Mouse (Mus musculus) R1 (cell line): Measurements from ENCODE around the gene Cnksr3.

Experiments
- DNase-seq: peaks from one replicate; pipeline ENCODE4 v3.0.0-alpha.2; 2018; ENCODE audit warnings: low read depth, low spot score

The Cnksr3 gene

GRCm38 (mm10) chr10:7211696-7212482, at the start of gene Cnksr3:
TSS of gene Cnksr3 (minus strand) at chr10:7212237.
- peak; percentile 94 for DNase-seq

- DNase-seq: no peak
These were observed 48.4 kb upstream of the Cnksr3 start for GRCm38 (mm10) chr10:7260166-7261108.

GRCm38 (mm10) chr10:7258607-7259006, 46.6 kb upstream of the Cnksr3 start:
- DNase-seq: no peak

DNA sequence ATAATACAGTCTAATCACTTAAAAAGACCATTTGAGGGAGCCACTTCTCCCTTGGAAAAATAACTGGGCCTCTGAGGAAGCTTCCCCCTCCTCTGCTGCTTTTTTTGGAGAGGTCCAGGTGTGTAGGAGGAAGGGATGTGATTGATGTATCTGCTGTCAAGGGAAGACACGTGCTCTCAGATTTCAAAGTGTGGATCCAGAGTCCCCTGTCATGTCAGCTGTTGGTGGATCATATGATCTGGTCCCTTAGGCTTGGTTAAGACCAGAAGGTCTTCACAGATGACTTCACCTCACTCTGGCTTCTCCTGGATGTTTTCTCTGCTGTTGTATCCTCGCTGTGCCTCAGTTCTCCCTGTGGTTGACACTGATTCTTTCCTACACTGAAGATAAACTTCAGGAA, 38.4 kb upstream of the Cnksr3 start:
- DNase-seq: no peak

- DNase-seq: peak; percentile 5
These were observed 22.6 kb upstream of the Cnksr3 start for GRCm38 (mm10) chr10:7234601-7235000.

DNA sequence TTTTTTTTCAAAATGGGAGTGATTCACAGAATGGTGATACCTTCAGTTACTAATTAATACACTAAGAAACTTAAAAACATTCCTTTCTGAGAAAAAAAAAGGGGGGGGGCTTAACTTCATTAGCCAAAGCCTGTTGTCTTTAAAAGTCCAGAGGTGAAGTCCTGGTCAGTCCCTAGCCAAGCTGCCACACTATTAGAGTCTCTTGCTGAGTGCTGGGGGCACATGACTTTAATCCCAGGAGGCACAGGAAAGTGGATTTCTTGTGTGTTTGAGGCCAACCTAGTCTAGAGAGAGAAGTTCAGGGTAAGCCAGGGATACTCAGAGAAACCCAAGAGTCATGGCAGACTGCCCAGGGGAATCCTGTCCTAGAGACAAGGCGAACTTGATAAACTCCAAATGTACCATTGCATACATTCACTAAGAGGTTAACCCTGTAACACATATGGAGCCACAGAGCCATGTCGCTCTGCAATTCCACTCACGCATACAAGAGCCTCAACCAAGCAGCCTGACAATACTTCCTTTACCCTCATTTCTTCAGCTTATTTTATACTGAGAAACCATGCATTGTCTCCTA, 5.6 kb upstream of the Cnksr3 start:
- DNase-seq: no peak

- DNase-seq: no peak
These were observed 2.7 kb upstream of the Cnksr3 start for GRCm38 (mm10) chr10:7214718-7215117.

DNA sequence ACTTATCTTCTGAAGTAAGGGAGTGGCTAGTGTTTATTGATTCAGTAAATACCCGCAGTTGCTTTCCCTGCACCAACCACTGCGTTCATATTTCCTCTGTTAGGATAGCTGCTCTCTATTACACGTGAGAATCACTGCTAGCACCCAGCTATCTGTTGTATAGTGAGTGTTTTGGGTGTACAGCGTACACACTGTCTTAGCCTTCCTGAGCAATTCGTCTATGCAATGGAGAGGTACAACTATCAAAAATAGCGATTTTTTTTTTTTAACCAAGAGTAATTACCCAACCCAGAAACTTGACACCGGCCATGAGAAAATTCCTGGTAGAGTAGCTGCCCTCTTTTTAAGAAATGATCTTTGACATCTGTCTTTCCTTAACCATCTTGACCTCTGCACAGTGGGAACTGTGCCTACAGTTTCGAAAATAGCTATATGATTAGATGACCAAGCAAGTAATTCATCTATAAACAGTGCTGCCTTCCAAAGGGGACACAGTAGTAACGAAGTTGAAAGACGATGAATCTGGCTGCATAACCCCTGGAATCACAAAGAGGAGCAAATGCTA, 1.1 kb upstream of the Cnksr3 start:
- no peak for DNase-seq

GRCm38 (mm10) chr10:7212537-7212936, 500 bp upstream of the Cnksr3 start:
- no peak for DNase-seq

GRCm38 (mm10) chr10:7210991-7211695, 894 bp downstream of the Cnksr3 start:
- DNase-seq: peak; percentile 89

- DNase-seq: no peak
These were observed 2.2 kb downstream of the Cnksr3 start for GRCm38 (mm10) chr10:7209691-7210455.

DNA sequence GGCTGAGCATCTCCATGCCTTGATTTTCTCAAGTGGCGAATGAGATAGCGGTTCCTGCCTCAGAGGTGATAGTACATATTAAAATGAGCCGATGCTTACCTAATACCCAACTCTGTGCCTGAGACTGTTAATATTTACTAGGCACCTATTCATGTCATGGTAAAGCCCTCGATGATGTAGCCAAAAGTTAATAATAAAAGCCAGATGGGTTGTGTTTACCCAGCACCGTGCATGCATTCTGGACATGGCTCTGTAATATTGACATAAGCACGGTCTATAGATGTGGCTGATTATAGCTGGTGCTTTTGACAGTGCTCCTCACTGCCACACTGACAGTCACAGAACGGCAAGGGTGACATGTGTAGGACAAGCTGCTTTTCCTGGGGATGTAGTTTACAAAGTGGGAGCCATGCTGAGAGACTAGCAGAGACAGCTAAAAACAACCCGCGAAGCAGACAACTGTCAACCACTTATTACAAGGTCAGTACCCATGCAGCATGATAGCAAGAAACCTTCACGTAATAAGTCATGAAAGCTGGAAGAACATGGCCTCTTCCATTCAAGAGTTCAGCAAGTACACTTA, 3.1 kb downstream of the Cnksr3 start:
- no peak for DNase-seq

GRCm38 (mm10) chr10:7207301-7207700, 4.7 kb downstream of the Cnksr3 start:
- DNase-seq: no peak

DNA sequence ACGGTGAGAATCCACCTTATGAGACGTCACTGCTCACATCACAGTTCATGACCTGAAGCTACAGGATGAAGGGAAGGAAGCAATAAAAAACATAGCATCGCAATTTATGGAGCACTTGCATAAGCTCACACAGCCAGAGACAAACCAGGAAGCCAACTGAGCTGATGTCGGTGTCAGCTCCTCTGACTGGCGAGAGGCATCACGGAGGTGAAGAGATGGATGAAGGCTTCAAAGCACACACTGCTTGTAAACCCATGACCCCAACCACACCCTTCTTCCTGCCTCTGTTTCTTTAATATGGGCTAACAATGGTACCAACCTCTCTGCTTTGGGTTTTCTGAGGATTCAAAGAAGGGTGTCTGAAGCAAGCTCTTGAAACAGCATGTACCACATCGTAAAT, 5.5 kb downstream of the Cnksr3 start:
- DNase-seq: no peak

DNA sequence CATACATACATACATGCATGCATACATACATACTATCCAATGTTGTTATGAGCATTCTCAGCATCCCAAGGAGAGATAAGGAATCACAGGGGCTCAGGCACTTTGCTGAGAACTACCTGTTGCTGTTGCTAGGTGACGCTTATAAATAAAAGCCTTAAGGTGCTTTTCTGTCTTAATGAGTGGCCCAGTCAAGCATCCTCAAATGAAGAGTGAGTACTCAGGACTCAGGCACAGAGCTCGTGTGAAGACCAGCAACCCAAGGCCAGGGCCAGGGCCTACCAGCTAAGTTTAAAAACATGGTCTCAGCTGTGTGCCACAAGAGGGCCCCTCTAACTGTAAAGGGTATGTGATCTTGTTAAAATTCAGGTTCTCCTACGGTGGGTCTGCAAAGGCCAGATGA, 6.5 kb downstream of the Cnksr3 start:
- DNase-seq: no peak

DNA sequence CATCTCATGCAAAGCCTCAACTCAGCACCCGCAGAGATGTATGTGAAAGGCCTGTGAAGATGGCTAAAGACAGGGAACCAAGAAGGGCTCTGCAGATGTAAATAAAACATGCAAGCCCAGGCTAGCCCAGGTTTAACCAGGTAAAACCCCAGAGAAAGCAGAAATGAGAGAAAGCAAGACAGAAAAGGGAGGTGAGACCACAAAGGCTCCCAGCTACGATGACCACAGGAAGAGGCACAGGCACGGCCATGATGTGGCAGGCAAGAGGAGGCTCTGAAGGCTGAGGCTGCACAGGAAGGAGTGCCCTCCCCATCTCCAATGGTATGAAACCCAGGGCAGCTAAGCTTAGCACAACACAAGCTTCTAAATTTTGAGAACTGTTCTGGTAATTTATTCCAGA, 7.1 kb downstream of the Cnksr3 start:
- DNase-seq: no peak

- no peak for DNase-seq
These were observed 9.5 kb downstream of the Cnksr3 start for GRCm38 (mm10) chr10:7202576-7202975.

DNA sequence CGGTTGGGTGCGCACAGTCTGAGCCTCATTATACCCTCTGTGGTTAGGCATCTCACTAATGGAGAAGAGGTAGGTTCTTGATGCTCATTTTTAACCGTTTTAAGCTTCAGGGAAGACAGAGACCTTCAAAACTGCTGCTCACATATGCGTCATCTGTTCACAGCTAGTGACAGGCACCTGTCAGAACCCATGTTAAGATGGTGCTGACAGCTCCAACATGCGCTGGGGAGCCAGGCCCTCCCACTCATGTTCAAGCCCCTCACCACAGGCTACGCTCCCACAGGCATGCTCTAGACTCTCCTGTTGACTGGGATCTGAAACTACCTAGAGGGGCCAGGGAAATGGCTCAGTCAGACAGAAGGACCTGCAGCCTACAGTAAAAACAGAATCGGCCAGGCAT, 11.4 kb downstream of the Cnksr3 start:
- no peak for DNase-seq

DNA sequence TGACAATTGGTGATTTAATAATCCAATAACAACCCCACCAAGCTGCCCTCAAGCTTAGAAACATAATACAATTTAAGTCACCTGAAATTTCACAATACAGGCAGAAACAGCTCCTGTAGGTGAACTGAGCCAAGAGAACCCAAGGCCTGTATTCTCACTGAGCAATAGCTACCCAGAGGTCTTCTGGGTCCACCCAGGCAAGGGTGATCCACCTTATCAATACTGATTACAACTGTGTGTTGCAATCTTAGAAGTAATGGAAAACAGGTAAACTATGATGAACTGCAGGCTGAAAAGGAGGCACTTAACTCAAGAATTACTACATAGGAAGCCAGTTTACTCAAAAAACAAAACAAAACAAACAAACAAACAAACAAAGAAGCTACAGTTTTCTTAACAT, 13.8 kb downstream of the Cnksr3 start:
- no peak for DNase-seq

- no peak for DNase-seq
These were observed 14.3 kb downstream of the Cnksr3 start for GRCm38 (mm10) chr10:7197733-7198132.
